Mouse (Mus musculus) midbrain, embryonic 16.5 days (tissue): ENCODE measurements around the gene Gm44973. TPM values are rescaled to one million over a fixed set of nuclear protein-coding genes. Genes with fewer than 3 reads are reported as not detected.
"Not testable (repeated sequence)": the region's sequence is repeated elsewhere in the genome, so short reads cannot be mapped to it uniquely, and the experiment has no call there.

Source experiments
- ATAC-seq: fragments of 200-750 bp; cut with Nextera tagmentation; 2 replicates; pipeline ENCODE4 v1.8.0; 2017; ENCODE audit warnings: moderate TSS enrichment
- H3K27ac ChIP-seq: fragments of 300-500 bp; sonication (generic); 2 replicates; pipeline ENCODE4 v1.5.1; 2014; ENCODE audit warnings: mild to moderate bottlenecking, low read length, mixed read lengths
- H3K27me3 ChIP-seq: fragments of 300-500 bp; sonication (generic); 2 replicates; pipeline ENCODE4 v1.6.1; 2014; ENCODE audit warnings: low read depth, low read length, mixed read lengths; ENCODE audit not compliant: control insufficient read depth, insufficient read depth
- H3K36me3 ChIP-seq: fragments of 300-500 bp; sonication (generic); 2 replicates; pipeline ENCODE4 v1.6.1; 2014; ENCODE audit warnings: mild to moderate bottlenecking, low read length, moderate library complexity, mixed read lengths; ENCODE audit not compliant: control insufficient read depth, insufficient read depth
- H3K4me1 ChIP-seq: fragments of 300-500 bp; sonication (generic); 2 replicates; pipeline ENCODE4 v1.6.1; 2014; ENCODE audit warnings: mild to moderate bottlenecking, low read length, mixed read lengths; ENCODE audit not compliant: control insufficient read depth, insufficient read depth
- H3K4me2 ChIP-seq: fragments of 300-500 bp; sonication (generic); 2 replicates; pipeline ENCODE4 v1.6.1; 2014; ENCODE audit warnings: mild to moderate bottlenecking, low read length, mixed read lengths
- H3K4me3 ChIP-seq: fragments of 300-500 bp; sonication (generic); 2 replicates; pipeline ENCODE4 v1.5.1; 2014; ENCODE audit warnings: low read depth, mild to moderate bottlenecking, low read length, moderate library complexity, mixed read lengths
- H3K9ac ChIP-seq: fragments of 300-500 bp; sonication (generic); 2 replicates; pipeline ENCODE4 v1.6.1; 2014; ENCODE audit warnings: low read depth, low read length, mixed read lengths
- H3K9me3 ChIP-seq: fragments of 300-500 bp; sonication (generic); replicated peaks from 2 replicates; pipeline ENCODE4 v1.6.1; 2014; ENCODE audit warnings: mild to moderate bottlenecking, low read length, mixed read lengths; ENCODE audit not compliant: control insufficient read depth, poor library complexity, severe bottlenecking
- WGBS: fragments of 180-500 bp; shearing (Covaris S2); extraction: QIAGEN DNeasy Blood & Tissue Kit; methylation state at CpG from one replicate; pipeline ENCODE4 v1.1.7; 2014; 5-methylcytosine and 5-hydroxymethylcytosine counted together
- polyA plus RNA-seq: library from polyadenylated mRNA; unstranded; fragments of >200 nt; fragmentation: Nextera tagmentation; extraction: Ambion mirVana; gene quantifications from 2 replicates; pipeline ENCODE4 v1.2.1, GENCODE M21; 2015

Gene Gm44973
- polyA plus RNA-seq, 1 experiment from 2014 or later = 1.0 TPM

DNA sequence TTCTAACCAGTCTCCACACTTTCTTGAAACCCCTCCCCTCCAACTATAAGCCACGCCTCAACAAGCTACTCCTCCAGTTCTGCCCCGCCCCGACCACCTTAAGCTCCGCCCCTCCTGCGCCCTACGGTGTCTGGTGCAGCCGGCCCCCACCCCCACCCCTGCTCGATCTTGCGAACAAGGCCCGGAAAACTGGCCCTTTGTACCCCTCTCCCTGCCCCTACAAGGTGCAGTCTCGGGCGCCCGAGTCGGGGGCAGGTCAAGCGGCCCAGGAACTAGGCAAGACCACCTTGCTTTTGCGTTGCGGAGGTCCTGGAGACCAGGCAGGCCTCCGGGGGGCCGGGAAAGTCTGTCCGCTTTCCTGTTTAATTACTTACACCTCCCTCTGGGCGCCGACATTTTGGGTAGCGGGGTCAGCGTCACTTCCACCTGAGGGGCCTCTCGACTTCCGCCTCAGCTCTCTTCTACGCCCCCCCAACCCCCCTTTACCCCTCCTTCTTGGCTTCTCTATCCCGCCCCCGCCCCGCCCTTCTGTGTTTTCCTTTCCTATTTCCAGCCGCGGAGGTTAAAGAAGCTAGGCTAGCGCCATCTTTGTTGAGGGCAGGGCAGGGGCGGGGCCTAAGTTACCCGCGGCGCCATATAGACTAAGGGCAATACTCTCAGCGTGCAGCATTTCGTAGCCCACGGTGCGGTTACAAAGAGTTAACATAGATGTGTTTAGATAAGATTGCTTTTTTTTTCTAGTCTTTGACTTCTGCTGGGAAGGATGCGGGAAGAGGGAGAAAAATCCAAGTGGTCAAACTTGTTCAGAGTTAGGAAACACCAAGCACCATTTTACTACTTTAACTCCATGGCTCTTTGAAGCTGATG, 812 bp upstream of the Gm44973 start, which contains the start of the genes Zfp524 and Fiz1:
Gene Zfp524 (plus strand): TSS at position 165 of the 867 bp plus-strand sequence.
Gene Fiz1 (minus strand): TSS at position 447 of the 867 bp plus-strand sequence.
- under 1% methylated on average over 41 of the region's 42 CpGs for WGBS
- H3K4me3 ChIP-seq = peak within 1 kb of the TSS; percentile 79
- ATAC-seq = peak; percentile 84
- peaks cover 16% of the 10 kb centered on the region for H3K36me3 ChIP-seq
- H3K9ac ChIP-seq = peak within 1 kb of the TSS; percentile 74
- H3K27me3 ChIP-seq = no peaks in the 10 kb centered on the region
- H3K27ac ChIP-seq = peak within 1 kb of the TSS; percentile 97
- H3K9me3 ChIP-seq = no peaks in the 10 kb centered on the region
- H3K4me1 ChIP-seq = peaks cover 10% of the 10 kb centered on the region
- peak within 1 kb of the TSS; percentile 67 for H3K4me2 ChIP-seq

- no peaks in the 10 kb centered on the region for H3K27me3 ChIP-seq
- peak overlapping the region; percentile 79 for H3K4me3 ChIP-seq
- H3K9ac ChIP-seq = peak overlapping the region; percentile 74
- H3K36me3 ChIP-seq = peaks cover 13% of the 10 kb centered on the region
- peaks cover 13% of the 10 kb centered on the region for H3K4me1 ChIP-seq
- H3K4me2 ChIP-seq = peak overlapping the region; percentile 67
- H3K27ac ChIP-seq = peak overlapping the region; percentile 97
- H3K9me3 ChIP-seq = no peaks in the 10 kb centered on the region
- 66% methylated on average over 3 of the region's 3 CpGs for WGBS
- ATAC-seq = no peak
These were observed 761 bp downstream of the Gm44973 start for GRCm38 (mm10) chr7:5016057-5016456.

DNA sequence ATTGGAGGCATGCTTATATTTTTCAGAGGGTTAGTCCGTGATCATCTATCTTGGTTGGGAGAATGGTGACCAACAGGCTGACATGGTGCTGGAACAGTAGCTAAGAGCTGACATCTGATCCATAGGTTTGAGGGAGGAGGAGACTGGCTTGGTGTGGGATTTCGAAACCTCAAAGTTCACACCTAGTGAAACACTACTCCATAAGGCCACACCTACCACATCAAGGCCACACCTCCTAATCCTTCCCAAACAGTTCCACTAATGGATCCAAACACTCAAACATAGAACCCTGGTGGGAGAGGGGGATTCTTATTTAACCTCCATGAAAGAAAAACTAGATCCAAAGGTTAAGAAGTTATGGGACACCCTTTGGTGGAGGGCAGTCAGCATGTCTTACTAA, 1.6 kb downstream of the Gm44973 start:
- H3K27ac ChIP-seq = no peak overlapping the region
- no peak overlapping the region for H3K9ac ChIP-seq
- H3K4me3 ChIP-seq = no peak overlapping the region
- H3K36me3 ChIP-seq = peaks cover 5% of the 10 kb centered on the region; the same call in 1 of the 2 replicates
- peaks cover 19% of the 10 kb centered on the region for H3K4me1 ChIP-seq
- 100% methylated on average over 2 of the region's 2 CpGs for WGBS
- H3K27me3 ChIP-seq = no peaks in the 10 kb centered on the region
- H3K9me3 ChIP-seq = no peaks in the 10 kb centered on the region
- no peak for ATAC-seq
- H3K4me2 ChIP-seq = no peak overlapping the region

GRCm38 (mm10) chr7:5017352-5017751, 2.1 kb downstream of the Gm44973 start:
- ATAC-seq = no peak
- Histone ChIP-seq H3K4me1 (peaks cover 19% of the 10 kb centered on the region), H3K27me3 (no peaks in the 10 kb centered on the region), H3K4me2 (no peak overlapping the region), H3K9ac (no peak overlapping the region), H3K27ac (no peak overlapping the region), H3K9me3 (no peaks in the 10 kb centered on the region), H3K4me3 (no peak overlapping the region), H3K36me3 (peaks cover 5% of the 10 kb centered on the region; the same call in 1 of the 2 replicates)
- 91% methylated on average over 16 of the region's 16 CpGs for WGBS

DNA sequence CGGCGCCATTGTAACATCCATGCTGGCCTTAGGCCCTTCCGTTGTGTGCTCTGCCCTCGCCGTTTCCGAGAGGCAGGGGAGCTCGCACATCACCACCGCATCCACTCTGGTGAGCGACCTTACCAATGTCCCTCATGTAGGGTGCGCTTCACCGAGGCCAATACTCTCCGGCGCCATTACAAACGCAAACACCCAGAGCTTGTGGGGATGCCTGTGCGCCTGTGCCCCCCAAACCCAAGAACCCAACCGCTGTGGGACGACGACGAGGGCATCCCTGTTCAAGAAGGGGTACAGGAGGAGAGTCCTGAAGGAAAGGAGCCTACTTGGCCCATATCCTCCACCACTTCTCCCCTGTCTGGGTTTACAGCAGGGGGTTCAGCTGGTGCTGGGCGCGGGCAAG, 2.6 kb downstream of the Gm44973 start:
- Histone ChIP-seq H3K9ac (no peak overlapping the region), H3K4me1 (peaks cover 19% of the 10 kb centered on the region), H3K9me3 (no peaks in the 10 kb centered on the region), H3K27me3 (no peaks in the 10 kb centered on the region), H3K36me3 (no peaks in the 10 kb centered on the region; the same call in 1 of the 2 replicates), H3K4me2 (no peak overlapping the region), H3K4me3 (no peak overlapping the region), H3K27ac (no peak overlapping the region)
- 98% methylated on average over 21 of the region's 21 CpGs for WGBS
- no peak for ATAC-seq

DNA sequence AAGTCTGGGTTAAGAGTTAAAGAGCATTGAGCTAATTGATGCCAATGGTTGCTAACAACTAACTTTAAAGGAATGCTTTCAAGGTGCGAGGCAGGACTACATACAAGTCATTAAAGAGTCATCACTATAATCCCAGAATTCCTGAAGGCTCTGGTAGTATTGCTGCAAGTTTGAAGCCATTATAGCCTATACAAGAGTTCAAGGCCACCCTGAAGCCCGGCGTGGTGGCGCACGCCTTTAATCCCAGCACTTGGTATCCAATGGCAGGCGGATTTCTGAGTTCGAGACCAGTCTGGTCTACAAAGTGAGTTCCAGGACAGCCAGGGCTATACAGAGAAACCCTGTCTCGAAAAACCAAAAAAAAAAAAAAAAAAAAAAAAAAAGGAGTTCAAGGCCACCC, 4.3 kb downstream of the Gm44973 start:
- not testable (repeated sequence) for H3K9me3 ChIP-seq, H3K27me3 ChIP-seq, ATAC-seq, H3K36me3 ChIP-seq
- peak overlapping the region; percentile 84 for H3K4me2 ChIP-seq
- H3K4me3 ChIP-seq = peak overlapping the region; percentile 56
- H3K4me1 ChIP-seq = peaks cover 14% of the 10 kb centered on the region
- H3K27ac ChIP-seq = peak overlapping the region; percentile 78
- peak overlapping the region; percentile 46; the same call in 1 of the 2 replicates for H3K9ac ChIP-seq
- 27% methylated on average over 8 of the region's 8 CpGs for WGBS

GRCm38 (mm10) chr7:5020000-5020681, 4.8 kb downstream of the Gm44973 start, which contains the start of the genes Zfp865 and Ccdc106:
Zfp865 (plus strand) TSS chr7:5020376.
Ccdc106 (plus strand) TSS chr7:5020553.
- no peaks in the 10 kb centered on the region; the same call in 1 of the 2 replicates for H3K36me3 ChIP-seq
- H3K27me3 ChIP-seq = no peaks in the 10 kb centered on the region
- no peaks in the 10 kb centered on the region for H3K9me3 ChIP-seq
- H3K27ac ChIP-seq = peak within 1 kb of the TSS; percentile 78
- peak within 1 kb of the TSS; percentile 84 for H3K4me2 ChIP-seq
- H3K4me3 ChIP-seq = peak within 1 kb of the TSS; percentile 56
- ATAC-seq = peak; percentile 92
- H3K9ac ChIP-seq = peak within 1 kb of the TSS; percentile 79
- peaks cover 14% of the 10 kb centered on the region for H3K4me1 ChIP-seq
- WGBS = under 1% methylated on average over 41 of the region's 49 CpGs

- H3K9ac ChIP-seq = peak overlapping the region; percentile 79
- under 1% methylated on average over 11 of the region's 15 CpGs for WGBS
- peak overlapping the region; percentile 84 for H3K4me2 ChIP-seq
- H3K36me3 ChIP-seq = no peaks in the 10 kb centered on the region; the same call in 1 of the 2 replicates
- peaks cover 14% of the 10 kb centered on the region for H3K4me1 ChIP-seq
- no peaks in the 10 kb centered on the region for H3K27me3 ChIP-seq
- peak overlapping the region; percentile 78 for H3K27ac ChIP-seq
- no peaks in the 10 kb centered on the region for H3K9me3 ChIP-seq
- peak; percentile 54 for ATAC-seq
- H3K4me3 ChIP-seq = peak overlapping the region; percentile 56
These were observed 5.4 kb downstream of the Gm44973 start for GRCm38 (mm10) chr7:5020685-5021084.
